Mouse (Mus musculus): Measurements from ENCODE around the gene Olfr148.

- TF ChIP-seq CTCF (conservative IDR thresholded peaks at IDR 0.05 in 1 of 2, IDR thresholded peaks at IDR 0.05 in 1 of 2; ENCODE audit: low read depth in 2 of 2, low read length in 2 of 2), result no peak
- TF ChIP-seq UBTF (IDR thresholded peaks at IDR 0.05; ENCODE audit: low read depth, low read length), result no peak
- TF ChIP-seq USF1 (IDR thresholded peaks at IDR 0.05; ENCODE audit: low read depth, low read length), result no peak
Measured at GRCm38 (mm10) chr9:39603333-39603845, 7.1 kb upstream of the Olfr148 start.

All from CH12.LX (cell line).